Comparison of ENCODE assay signal across 10 mouse cellular contexts in genomic region chr17:12718251-12718650, GRCm38 (mm10). TPM values are rescaled to one million over a fixed set of nuclear protein-coding genes. Genes with fewer than 3 reads are reported as not detected.
A peak's percentile ranks its signal among the peaks of the same experiment; 100 is the strongest.
DNase-seq lines count a peak whose midpoint lies in the region; ATAC-seq and TF ChIP-seq lines count a peak whose summit lies in the region.
"Had no signal": no experiment of that assay in that cellular context is flagged by ENCODE, and none has a peak within 500 bp of the region (broad histone marks: within the 10 kb centered on the region; RNA-seq: fewer than 3 reads in every experiment).

No protein-coding gene starts in this region.

- no peak for TF ChIP-seq EP300 in heart, postnatal 0 days (IDR thresholded peaks at IDR 0.05; ENCODE audit: low read depth)

- H3K4me1 ChIP-seq in heart, embryonic 15.5 days (replicated peaks) = peaks cover 68% of the 10 kb centered on the region
- H3K4me1 ChIP-seq in lung, embryonic 14.5 days (ENCODE audit: insufficient read depth) = peaks cover 4% of the 10 kb centered on the region; the same call in 1 of the 2 replicates
- peaks cover 37% of the 10 kb centered on the region for H3K4me1 ChIP-seq in heart, postnatal 0 days (ENCODE audit: control insufficient read depth, insufficient read depth)

- H3K9me3 ChIP-seq in heart, embryonic 15.5 days (replicated peaks) = no peaks in the 10 kb centered on the region
- no peaks in the 10 kb centered on the region for H3K9me3 ChIP-seq in lung, embryonic 14.5 days (ENCODE audit: low read depth, low read length)
- no peaks in the 10 kb centered on the region for H3K9me3 ChIP-seq in heart, postnatal 0 days (replicated peaks; ENCODE audit: control insufficient read depth, low read length)

- 0 out of 2 replicates have a peak overlapping the region, but pooled peaks have one; percentile 60 for H3K27ac ChIP-seq in heart, embryonic 15.5 days
- H3K27ac ChIP-seq in lung, embryonic 14.5 days (ENCODE audit: low read depth) = no peak overlapping the region; the same call in 1 of the 2 replicates
- H3K27ac ChIP-seq in heart, postnatal 0 days (ENCODE audit: low read depth) = peak overlapping the region; percentile 63

- no peak overlapping the region for H3K9ac ChIP-seq in heart, embryonic 15.5 days
- no peak overlapping the region for H3K9ac ChIP-seq in lung, embryonic 14.5 days
- no peak overlapping the region for H3K9ac ChIP-seq in heart, postnatal 0 days (replicated peaks; ENCODE audit: low read depth, low read length)

- peaks cover 82% of the 10 kb centered on the region for H3K36me3 ChIP-seq in heart, embryonic 15.5 days
- peaks cover 90% of the 10 kb centered on the region for H3K36me3 ChIP-seq in lung, embryonic 14.5 days (ENCODE audit: insufficient read depth)
- peaks cover 87% of the 10 kb centered on the region for H3K36me3 ChIP-seq in heart, postnatal 0 days (replicated peaks; ENCODE audit: control insufficient read depth, insufficient read depth, low read length)

- 42% methylated on average over 7 of the region's 7 CpGs for WGBS in heart, embryonic 15.5 days
- WGBS in lung, embryonic 14.5 days = 50% methylated on average over 7 of the region's 7 CpGs
- 40% methylated on average over 7 of the region's 7 CpGs for WGBS in heart, postnatal 0 days

- ATAC-seq in heart, embryonic 15.5 days (replicated peaks; ENCODE audit: insufficient number of reproducible peaks, insufficient read depth, low FRiP score, low read depth) = no peak
- ATAC-seq in lung, embryonic 14.5 days (ENCODE audit: insufficient read depth) = no peak
- no peak for ATAC-seq in heart, postnatal 0 days (ENCODE audit: insufficient read depth, low read depth)
- ATAC-seq: inflammation-experienced regulatory T-cells, adult 6 months had no signal

- no peaks in the 10 kb centered on the region for H3K27me3 ChIP-seq in heart, embryonic 15.5 days
- no peaks in the 10 kb centered on the region for H3K27me3 ChIP-seq in lung, embryonic 14.5 days (ENCODE audit: insufficient read depth, low read length)
- no peaks in the 10 kb centered on the region for H3K27me3 ChIP-seq in heart, postnatal 0 days (ENCODE audit: control insufficient read depth, insufficient read depth, low read length)

- no peak overlapping the region for H3K4me2 ChIP-seq in heart, embryonic 15.5 days
- no peak overlapping the region for H3K4me2 ChIP-seq in lung, embryonic 14.5 days
- no peak overlapping the region for H3K4me2 ChIP-seq in heart, postnatal 0 days (ENCODE audit: low read depth, low read length)

- no peak overlapping the region for H3K4me3 ChIP-seq in heart, embryonic 15.5 days
- no peak overlapping the region for H3K4me3 ChIP-seq in lung, embryonic 14.5 days (ENCODE audit: low read depth, low read length)
- no peak overlapping the region for H3K4me3 ChIP-seq in heart, postnatal 0 days (ENCODE audit: low read depth, low read length)

- TF ChIP-seq CTCF in lung, embryonic 14.5 days (IDR thresholded peaks at IDR 0.05; ENCODE audit: low read depth) = no peak
- no peak for TF ChIP-seq CTCF in heart, postnatal 0 days (IDR thresholded peaks at IDR 0.05; ENCODE audit: low read depth)

- no peak for DNase-seq in heart, postnatal 4 days
- peak; percentile 50 for DNase-seq in lung, embryonic 14.5 days
- DNase-seq in lung, postnatal 14 days = no peak
- peak; percentile 85 for DNase-seq in cerebellum, adult 9-10 months
- DNase-seq in heart, postnatal 0 days (ENCODE audit: low spot score) = no peak
- DNase-seq in gastrocnemius, postnatal 25 days = no peak
- DNase-seq: midbrain, embryonic 14.5 days had no signal

RNA-seq across cellular contexts. Expression of gene Slc22a1, which starts 42.6 kb away (rescaled TPM):
- 30.5 and 51.0 TPM in 2 replicates for polyA plus RNA-seq in heart, embryonic 15.5 days (2015; fragmentation: Nextera tagmentation; extraction: Ambion mirVana)
- total RNA-seq in heart, postnatal 4 days (2021) = 10 to 100 TPM; 10.3 to 13.9 TPM
- polyA plus RNA-seq in lung, embryonic 14.5 days (2014; fragmentation: Nextera tagmentation; extraction: Ambion mirVana) = 1.2 and 5.1 TPM in 2 replicates
- not detected in 2 replicates for total RNA-seq in heart, postnatal 0 days (2014; rRNA removed; ENCODE audit: low replicate concordance)
- 33.5 and 42.8 TPM in 2 replicates for polyA plus RNA-seq in heart, postnatal 0 days (2015; fragmentation: Nextera tagmentation; extraction: Ambion mirVana)
- not detected for total RNA-seq in gastrocnemius, postnatal 25 days (2021)
- polyA plus RNA-seq: liver, embryonic 16.5 days; midbrain, embryonic 14.5 days had no signal

RNA-seq across cellular contexts. Expression of gene Igf2r, which starts 51.2 kb away (rescaled TPM):
- 121 and 127 TPM in 2 replicates for polyA plus RNA-seq in heart, embryonic 15.5 days (2015; fragmentation: Nextera tagmentation; extraction: Ambion mirVana)
- total RNA-seq in heart, postnatal 4 days (2021) = 100 to 1,000 TPM; 318 TPM
- 86.6 and 87.0 TPM in 2 replicates for polyA plus RNA-seq in lung, embryonic 14.5 days (2014; fragmentation: Nextera tagmentation; extraction: Ambion mirVana)
- 424 and 484 TPM in 2 replicates for total RNA-seq in heart, postnatal 0 days (2014; rRNA removed; ENCODE audit: low replicate concordance)
- polyA plus RNA-seq in heart, postnatal 0 days (2015; fragmentation: Nextera tagmentation; extraction: Ambion mirVana) = 52.2 and 59.9 TPM in 2 replicates
- 10 to 100 TPM; 44.6 to 45.8 TPM for total RNA-seq in gastrocnemius, postnatal 25 days (2021)

Comparison
In these comparisons a context has a peak if more than half of its experiments do, and no peak if none do; other contexts are left out.
1. DNase-seq: peak in lung, embryonic 14.5 days (single experiment) and cerebellum, adult 9-10 months (single experiment); none in heart, postnatal 4 days (single experiment), lung, postnatal 14 days (single experiment), heart, postnatal 0 days (single experiment) and gastrocnemius, postnatal 25 days (single experiment).
2. RNA of gene Slc22a1, which starts 42.6 kb away (total RNA-seq): 10.3 to 13.9 TPM in heart, postnatal 4 days; not detected in gastrocnemius, postnatal 25 days and not detected in heart, postnatal 0 days; every median in the first group is over 10 times any median in the second.